Mouse (Mus musculus): ENCODE measurements around the gene Stag3. TPM values are rescaled to one million over a fixed set of nuclear protein-coding genes. Genes with fewer than 3 reads are reported as not detected.
A peak's percentile ranks its signal among the peaks of the same experiment; 100 is the strongest.

Gene Stag3
- polyA plus RNA-seq (2012; rRNA removed), result 201 and 224 TPM in 2 replicates

DNA sequence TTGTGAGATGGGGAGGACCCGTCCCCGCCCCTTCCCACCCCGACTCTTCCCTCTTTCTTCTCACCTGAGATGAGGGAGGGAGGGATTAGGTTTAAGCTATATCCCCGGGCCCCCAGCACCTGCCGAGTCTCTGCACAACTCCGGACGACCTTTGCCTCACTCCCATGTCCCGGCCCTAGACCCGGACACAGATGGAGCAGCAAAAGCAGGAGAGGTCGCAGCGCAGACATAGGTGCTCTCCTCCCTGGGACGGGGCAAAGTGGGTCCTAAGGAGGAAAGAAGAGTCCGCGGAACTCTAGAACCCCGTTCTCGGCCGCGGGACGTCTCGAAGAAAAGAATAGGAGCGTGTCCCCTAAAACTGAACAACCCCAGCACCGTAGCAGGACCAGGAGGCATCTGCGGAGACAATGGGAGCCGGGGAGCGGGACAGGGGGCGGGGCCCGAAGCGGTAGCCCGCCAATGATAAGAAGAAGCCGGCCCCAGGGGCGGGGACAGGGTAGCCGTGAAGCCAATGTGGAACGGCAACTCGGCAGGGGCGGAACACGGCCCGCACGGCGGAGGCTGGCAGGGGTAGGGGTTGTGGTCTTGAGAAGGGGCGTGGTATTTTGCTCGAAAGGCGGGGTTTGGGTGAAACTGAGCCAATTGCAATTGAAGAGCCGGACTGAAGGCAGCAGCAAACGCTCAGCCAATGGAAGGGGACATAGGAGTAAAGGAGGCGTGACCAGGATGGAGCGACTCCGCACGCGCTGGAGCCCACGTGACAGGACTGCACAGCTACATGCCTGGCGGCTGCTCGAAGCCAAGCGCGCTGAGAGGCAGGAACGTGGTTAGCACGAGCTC lies at the start of gene Stag3, which contains the start of the genes Gm43720 and Gpc2:
Gene Stag3, plus strand, starts transcription at position 656 of the 840 bp plus-strand sequence.
Gene Gm43720, minus strand, starts transcription at position 374 of the 840 bp plus-strand sequence.
Gene Gpc2, minus strand, starts transcription at position 421 of the 840 bp plus-strand sequence.
- peak within 1 kb of the TSS; percentile 98 for H3K4me3 ChIP-seq (ENCODE audit: control insufficient read depth, low read depth, low read length)
- peak within 1 kb of the TSS; percentile 98 for H3K27ac ChIP-seq (ENCODE audit: control insufficient read depth, insufficient read depth, low read depth, low read length)

DNA sequence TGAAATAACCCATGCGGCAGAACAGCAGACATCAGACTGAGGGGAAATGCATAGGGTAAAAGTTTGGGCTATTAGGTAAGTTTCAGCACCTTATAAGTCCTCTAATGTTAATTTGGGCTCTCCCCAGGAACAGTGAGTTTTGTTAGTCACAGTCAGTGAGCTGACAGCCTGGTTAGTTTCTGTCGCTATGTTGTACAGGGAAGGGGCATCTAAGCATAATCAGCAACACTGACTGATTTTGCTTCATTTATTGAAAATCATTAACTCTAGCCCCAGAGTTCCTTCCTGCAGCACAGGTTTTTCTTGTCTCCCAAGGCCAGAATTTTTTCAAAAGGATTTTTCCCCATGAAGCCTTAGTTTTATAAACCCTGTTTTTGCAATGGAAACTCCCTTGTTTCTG lies 46.3 kb upstream of the Stag3 start:
- no peaks in the 10 kb centered on the region for H3K27me3 ChIP-seq (ENCODE audit: control insufficient read depth, insufficient read depth, low read length)
- H3K27ac ChIP-seq (ENCODE audit: control insufficient read depth, insufficient read depth, low read depth, low read length), result no peak overlapping the region
- no peaks in the 10 kb centered on the region for H3K36me3 ChIP-seq (ENCODE audit: control insufficient read depth, insufficient read depth, low read length)
- no peak overlapping the region for H3K4me3 ChIP-seq (ENCODE audit: control insufficient read depth, low read depth, low read length)
- TF ChIP-seq POLR2A (IDR thresholded peaks at IDR 0.05; ENCODE audit: control insufficient read depth, low read depth, low read length) (no peak), CTCF (IDR thresholded peaks at IDR 0.05; ENCODE audit: control insufficient read depth, insufficient read depth, insufficient replicate concordance, low read depth, low read length) (no peak)
- H3K4me1 ChIP-seq (ENCODE audit: control insufficient read depth, insufficient read depth, low read length), result no peaks in the 10 kb centered on the region

More for the DNA sequence above, at the start of gene Stag3, which contains the start of the genes Gm43720 and Gpc2:
- peaks cover 2% of the 10 kb centered on the region for H3K36me3 ChIP-seq (ENCODE audit: control insufficient read depth, insufficient read depth, low read length)
- no peaks in the 10 kb centered on the region for H3K27me3 ChIP-seq (ENCODE audit: control insufficient read depth, insufficient read depth, low read length)
- peaks cover 20% of the 10 kb centered on the region for H3K4me1 ChIP-seq (ENCODE audit: control insufficient read depth, insufficient read depth, low read length)
- TF ChIP-seq CTCF (IDR thresholded peaks at IDR 0.05; ENCODE audit: control insufficient read depth, insufficient read depth, insufficient replicate concordance, low read depth, low read length) (no peak), POLR2A (IDR thresholded peaks at IDR 0.05; ENCODE audit: control insufficient read depth, low read depth, low read length) (no peak)

GRCm38 (mm10) chr5:138234224-138234623 lies 45.8 kb upstream of the Stag3 start:
- H3K4me1 ChIP-seq (ENCODE audit: control insufficient read depth, insufficient read depth, low read length), result no peaks in the 10 kb centered on the region
- H3K27me3 ChIP-seq (ENCODE audit: control insufficient read depth, insufficient read depth, low read length), result no peaks in the 10 kb centered on the region
- H3K36me3 ChIP-seq (ENCODE audit: control insufficient read depth, insufficient read depth, low read length), result no peaks in the 10 kb centered on the region
- no peak for TF ChIP-seq CTCF (IDR thresholded peaks at IDR 0.05; ENCODE audit: control insufficient read depth, insufficient read depth, insufficient replicate concordance, low read depth, low read length)
- TF ChIP-seq POLR2A (IDR thresholded peaks at IDR 0.05; ENCODE audit: control insufficient read depth, low read depth, low read length), result no peak
- H3K4me3 ChIP-seq (ENCODE audit: control insufficient read depth, low read depth, low read length), result no peak overlapping the region
- H3K27ac ChIP-seq (ENCODE audit: control insufficient read depth, insufficient read depth, low read depth, low read length), result no peak overlapping the region

- Histone ChIP-seq H3K36me3 (ENCODE audit: control insufficient read depth, insufficient read depth, low read length) (no peaks in the 10 kb centered on the region), H3K4me1 (ENCODE audit: control insufficient read depth, insufficient read depth, low read length) (no peaks in the 10 kb centered on the region), H3K27ac (ENCODE audit: control insufficient read depth, insufficient read depth, low read depth, low read length) (no peak overlapping the region), H3K27me3 (ENCODE audit: control insufficient read depth, insufficient read depth, low read length) (no peaks in the 10 kb centered on the region), H3K4me3 (ENCODE audit: control insufficient read depth, low read depth, low read length) (no peak overlapping the region)
- no peak for TF ChIP-seq CTCF (IDR thresholded peaks at IDR 0.05; ENCODE audit: control insufficient read depth, insufficient read depth, insufficient replicate concordance, low read depth, low read length)
- no peak for TF ChIP-seq POLR2A (IDR thresholded peaks at IDR 0.05; ENCODE audit: control insufficient read depth, low read depth, low read length)
Measured at GRCm38 (mm10) chr5:138241511-138241910, 38.5 kb upstream of the Stag3 start.

- Histone ChIP-seq H3K27ac (ENCODE audit: control insufficient read depth, insufficient read depth, low read depth, low read length) (no peak overlapping the region), H3K27me3 (ENCODE audit: control insufficient read depth, insufficient read depth, low read length) (no peaks in the 10 kb centered on the region), H3K4me3 (ENCODE audit: control insufficient read depth, low read depth, low read length) (no peak overlapping the region), H3K36me3 (ENCODE audit: control insufficient read depth, insufficient read depth, low read length) (no peaks in the 10 kb centered on the region), H3K4me1 (ENCODE audit: control insufficient read depth, insufficient read depth, low read length) (peaks cover 5% of the 10 kb centered on the region)
- TF ChIP-seq CTCF (IDR thresholded peaks at IDR 0.05; ENCODE audit: control insufficient read depth, insufficient read depth, insufficient replicate concordance, low read depth, low read length) (no peak), POLR2A (IDR thresholded peaks at IDR 0.05; ENCODE audit: control insufficient read depth, low read depth, low read length) (no peak)
Measured at GRCm38 (mm10) chr5:138251144-138251543, 28.9 kb upstream of the Stag3 start.

GRCm38 (mm10) chr5:138253061-138253460 lies 27.0 kb upstream of the Stag3 start:
- H3K27ac ChIP-seq (ENCODE audit: control insufficient read depth, insufficient read depth, low read depth, low read length), result no peak overlapping the region

GRCm38 (mm10) chr5:138255353-138256093 lies 24.5 kb upstream of the Stag3 start, which contains the start of gene Lamtor4:
Gene Lamtor4, plus strand, starts transcription at chr5:138255482.
- Histone ChIP-seq H3K36me3 (ENCODE audit: control insufficient read depth, insufficient read depth, low read length) (no peaks in the 10 kb centered on the region), H3K4me1 (ENCODE audit: control insufficient read depth, insufficient read depth, low read length) (peaks cover 6% of the 10 kb centered on the region), H3K4me3 (ENCODE audit: control insufficient read depth, low read depth, low read length) (peak within 1 kb of the TSS; percentile 95), H3K27ac (ENCODE audit: control insufficient read depth, insufficient read depth, low read depth, low read length) (peak within 1 kb of the TSS; percentile 74), H3K27me3 (ENCODE audit: control insufficient read depth, insufficient read depth, low read length) (no peaks in the 10 kb centered on the region)
- peak; percentile 19; the same call in 1 of the 2 replicates for TF ChIP-seq CTCF (IDR thresholded peaks at IDR 0.05; ENCODE audit: control insufficient read depth, insufficient read depth, insufficient replicate concordance, low read depth, low read length)
- TF ChIP-seq POLR2A (IDR thresholded peaks at IDR 0.05; ENCODE audit: control insufficient read depth, low read depth, low read length), result peak; percentile 73

More at GRCm38 (mm10) chr5:138253061-138253460, 27.0 kb upstream of the Stag3 start:
- Histone ChIP-seq H3K4me3 (ENCODE audit: control insufficient read depth, low read depth, low read length) (no peak overlapping the region), H3K4me1 (ENCODE audit: control insufficient read depth, insufficient read depth, low read length) (peaks cover 6% of the 10 kb centered on the region), H3K36me3 (ENCODE audit: control insufficient read depth, insufficient read depth, low read length) (no peaks in the 10 kb centered on the region), H3K27me3 (ENCODE audit: control insufficient read depth, insufficient read depth, low read length) (no peaks in the 10 kb centered on the region)
- TF ChIP-seq CTCF (IDR thresholded peaks at IDR 0.05; ENCODE audit: control insufficient read depth, insufficient read depth, insufficient replicate concordance, low read depth, low read length) (no peak), POLR2A (IDR thresholded peaks at IDR 0.05; ENCODE audit: control insufficient read depth, low read depth, low read length) (no peak)
